Mouse (Mus musculus): ENCODE measurements around the gene Fam3b. TPM values are rescaled to one million over a fixed set of nuclear protein-coding genes. Genes with fewer than 3 reads are reported as not detected.
A peak's percentile ranks its signal among the peaks of the same experiment; 100 is the strongest.

Fam3b gene
- total and polyA plus RNA-seq, 3 experiments: 20.6 to 21.2 TPM; not detected in 1

DNA sequence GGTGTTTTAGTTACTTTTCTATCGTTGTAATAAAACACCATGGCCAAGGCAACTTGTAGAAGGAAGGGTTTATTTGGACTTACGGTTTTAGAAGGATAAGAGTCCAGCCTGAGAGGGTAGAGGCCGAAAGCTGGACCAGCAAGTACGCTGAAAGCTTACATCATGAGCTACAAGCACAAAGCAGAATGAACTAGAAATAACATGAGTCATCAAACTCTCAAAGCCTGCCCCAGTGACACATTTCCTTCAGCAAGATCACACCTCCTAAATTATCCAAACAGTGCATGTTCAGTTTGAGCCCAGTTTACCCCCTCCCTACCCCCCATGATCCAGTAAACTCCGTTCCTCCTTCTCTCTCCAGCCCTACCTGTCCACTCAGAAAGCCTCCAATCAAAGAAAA, 19.1 kb upstream of the Fam3b start:
- Histone ChIP-seq H3K36me3 (ENCODE audit: control insufficient read depth in 1 of 2, insufficient read depth in 2 of 2, low read length in 2 of 2) (peaks cover 0 to 3% of the 10 kb centered on the region in 2 experiments; a peak in 1 of 4 replicates), H3K4me3 (ENCODE audit: control insufficient read depth in 1 of 2, insufficient read depth in 1 of 2, low read depth in 2 of 2, low read length in 2 of 2) (no peak overlapping the region), H3K79me2 (ENCODE audit: control insufficient read depth, insufficient read depth, low read length, poor library complexity) (no peaks in the 10 kb centered on the region), H3K9ac (ENCODE audit: control insufficient read depth, low read depth, low read length, poor library complexity, severe bottlenecking) (no peak overlapping the region), H3K9me3 (replicated peaks; ENCODE audit: insufficient read depth, low read length) (no peaks in the 10 kb centered on the region), H3K4me1 (ENCODE audit: control insufficient read depth in 1 of 2, insufficient read depth in 2 of 2, low read length in 2 of 2) (peaks cover 6 to 14% of the 10 kb centered on the region in 2 experiments; a peak in 3 of 4 replicates), H3K27me3 (ENCODE audit: control insufficient read depth in 1 of 2, insufficient read depth in 2 of 2, low read length in 2 of 2) (no peaks in the 10 kb centered on the region), H3K27ac (ENCODE audit: control insufficient read depth, low read depth, low read length) (no peak overlapping the region)
- TF ChIP-seq RCOR1 (IDR thresholded peaks at IDR 0.05; ENCODE audit: low read depth, low read length): no peak
- TF ChIP-seq ZMIZ1 (IDR thresholded peaks at IDR 0.05; ENCODE audit: low read depth, low read length): no peak
- TF ChIP-seq POLR2A (IDR thresholded peaks at IDR 0.05; ENCODE audit: control insufficient read depth in 1 of 2, insufficient read depth in 1 of 2, low read depth in 1 of 2, low read length in 2 of 2, poor library complexity in 1 of 2): no peak
- no peak for TF ChIP-seq USF2 (IDR thresholded peaks at IDR 0.05; ENCODE audit: borderline replicate concordance in 1 of 2, insufficient read depth in 1 of 2, low read depth in 1 of 2, low read length in 2 of 2)
- no peak for TF ChIP-seq ZNF384 (IDR thresholded peaks at IDR 0.05; ENCODE audit: low read depth, low read length)
- no peak for TF ChIP-seq ZKSCAN1 (IDR thresholded peaks at IDR 0.05; ENCODE audit: low read depth, low read length)
- TF ChIP-seq CTCF (IDR thresholded peaks at IDR 0.05 in 2 of 3, conservative IDR thresholded peaks at IDR 0.05 in 1 of 3; ENCODE audit: control insufficient read depth in 1 of 3, insufficient read depth in 1 of 3, low read depth in 2 of 3, low read length in 3 of 3, poor library complexity in 1 of 3, severe bottlenecking in 1 of 3): no peak
- TF ChIP-seq MYB (IDR thresholded peaks at IDR 0.05; ENCODE audit: low read depth, low read length): no peak
- no peak for TF ChIP-seq GABPA (IDR thresholded peaks at IDR 0.05; ENCODE audit: low read depth, low read length)
- TF ChIP-seq TBP (IDR thresholded peaks at IDR 0.05; ENCODE audit: low read depth, low read length): no peak
- no peak for TF ChIP-seq SIN3A (IDR thresholded peaks at IDR 0.05; ENCODE audit: low read length)
- TF ChIP-seq MAX (IDR thresholded peaks at IDR 0.05; ENCODE audit: low read length): no peak
- TF ChIP-seq NRF1 (IDR thresholded peaks at IDR 0.05; ENCODE audit: insufficient read depth, low read depth, low read length, poor library complexity, severe bottlenecking): no peak
- no peak for DNase-seq (ENCODE audit: low read depth, low spot score)

DNA sequence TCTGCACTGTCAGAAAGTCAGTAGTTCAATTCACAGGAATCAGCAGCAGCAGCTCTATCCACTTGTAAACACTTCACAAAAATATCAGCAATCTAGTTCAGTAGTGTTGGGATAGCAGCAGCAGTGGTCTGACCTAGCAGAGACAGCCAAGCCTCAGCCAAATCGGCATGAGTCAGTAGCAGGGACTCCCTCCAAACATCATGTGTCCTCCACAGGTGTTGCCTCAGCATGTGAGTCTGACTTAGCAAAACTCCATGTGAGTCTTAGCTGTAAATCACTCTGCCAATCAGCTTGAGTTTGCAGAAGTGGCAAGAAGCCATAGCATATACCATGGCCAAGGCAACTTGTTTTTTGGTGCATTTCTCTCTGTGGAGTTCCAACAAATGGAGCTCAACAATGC, 18.5 kb upstream of the Fam3b start:
- TF ChIP-seq NELFE (IDR thresholded peaks at IDR 0.05; ENCODE audit: low read depth, low read length) (no peak), RAD21 (IDR thresholded peaks at IDR 0.05; ENCODE audit: low read depth, low read length) (no peak), GATA1 (IDR thresholded peaks at IDR 0.05; ENCODE audit: low read depth, low read length) (no peak), ELF1 (IDR thresholded peaks at IDR 0.05; ENCODE audit: low read depth, low read length) (no peak), MXI1 (IDR thresholded peaks at IDR 0.05; ENCODE audit: low read depth, low read length) (0 out of 2 replicates have a peak, but pooled peaks have one; percentile 25), E2F4 (IDR thresholded peaks at IDR 0.05; ENCODE audit: borderline replicate concordance, low read depth, low read length) (no peak), BHLHE40 (IDR thresholded peaks at IDR 0.05; ENCODE audit: borderline replicate concordance, low read depth, low read length) (no peak), ZC3H11A (IDR thresholded peaks at IDR 0.05; ENCODE audit: low read depth, low read length) (no peak), MYB (IDR thresholded peaks at IDR 0.05; ENCODE audit: low read depth, low read length) (no peak), CHD1 (IDR thresholded peaks at IDR 0.05; ENCODE audit: low read depth, low read length) (no peak), POLR2A (IDR thresholded peaks at IDR 0.05; ENCODE audit: control insufficient read depth in 1 of 2, insufficient read depth in 1 of 2, low read depth in 1 of 2, low read length in 2 of 2, poor library complexity in 1 of 2) (no peak), EP300 (IDR thresholded peaks at IDR 0.05; ENCODE audit: low read depth in 1 of 2, low read length in 2 of 2) (no peak), TAL1 (IDR thresholded peaks at IDR 0.05; ENCODE audit: low read length) (no peak), RCOR1 (IDR thresholded peaks at IDR 0.05; ENCODE audit: low read depth, low read length) (no peak), ETS1 (IDR thresholded peaks at IDR 0.05; ENCODE audit: low read depth, low read length) (peak; percentile 58; the same call in 1 of the 2 replicates), ZMIZ1 (IDR thresholded peaks at IDR 0.05; ENCODE audit: low read depth, low read length) (no peak), SMC3 (IDR thresholded peaks at IDR 0.05; ENCODE audit: low read depth, low read length) (no peak), USF1 (IDR thresholded peaks at IDR 0.05; ENCODE audit: low read depth, low read length) (no peak)
- no peak overlapping the region for H3K27ac ChIP-seq (ENCODE audit: control insufficient read depth, low read depth, low read length)

More for the DNA sequence above, 18.5 kb upstream of the Fam3b start:
- peak; percentile 29 for DNase-seq (ENCODE audit: low read depth, low spot score)
- no peak overlapping the region for H3K9ac ChIP-seq (ENCODE audit: control insufficient read depth, low read depth, low read length, poor library complexity, severe bottlenecking)
- H3K9me3 ChIP-seq (replicated peaks; ENCODE audit: insufficient read depth, low read length): no peaks in the 10 kb centered on the region
- H3K27me3 ChIP-seq (ENCODE audit: control insufficient read depth in 1 of 2, insufficient read depth in 2 of 2, low read length in 2 of 2): no peaks in the 10 kb centered on the region
- no peak overlapping the region for H3K4me3 ChIP-seq (ENCODE audit: control insufficient read depth in 1 of 2, insufficient read depth in 1 of 2, low read depth in 2 of 2, low read length in 2 of 2)
- peaks cover 0 to 3% of the 10 kb centered on the region in 2 experiments; a peak in 1 of 4 replicates for H3K36me3 ChIP-seq (ENCODE audit: control insufficient read depth in 1 of 2, insufficient read depth in 2 of 2, low read length in 2 of 2)
- H3K4me1 ChIP-seq (ENCODE audit: control insufficient read depth in 1 of 2, insufficient read depth in 2 of 2, low read length in 2 of 2): peaks cover 6 to 14% of the 10 kb centered on the region in 2 experiments; a peak in 3 of 4 replicates
- H3K79me2 ChIP-seq (ENCODE audit: control insufficient read depth, insufficient read depth, low read length, poor library complexity): no peaks in the 10 kb centered on the region
